Mouse (Mus musculus) lung, adult 18-20 months (tissue): ENCODE data around the gene Vps11.
"Not testable (repeated sequence)": the region's sequence is repeated elsewhere in the genome, so short reads cannot be mapped to it uniquely, and the experiment has no call there.

Experiments
- DNase-seq, 2 experiments: peaks; one replicate each; pipeline ENCODE4 v3.0.0; 2022; ENCODE audit warnings: mixed read lengths in 2 of 2

Vps11 gene

DNA sequence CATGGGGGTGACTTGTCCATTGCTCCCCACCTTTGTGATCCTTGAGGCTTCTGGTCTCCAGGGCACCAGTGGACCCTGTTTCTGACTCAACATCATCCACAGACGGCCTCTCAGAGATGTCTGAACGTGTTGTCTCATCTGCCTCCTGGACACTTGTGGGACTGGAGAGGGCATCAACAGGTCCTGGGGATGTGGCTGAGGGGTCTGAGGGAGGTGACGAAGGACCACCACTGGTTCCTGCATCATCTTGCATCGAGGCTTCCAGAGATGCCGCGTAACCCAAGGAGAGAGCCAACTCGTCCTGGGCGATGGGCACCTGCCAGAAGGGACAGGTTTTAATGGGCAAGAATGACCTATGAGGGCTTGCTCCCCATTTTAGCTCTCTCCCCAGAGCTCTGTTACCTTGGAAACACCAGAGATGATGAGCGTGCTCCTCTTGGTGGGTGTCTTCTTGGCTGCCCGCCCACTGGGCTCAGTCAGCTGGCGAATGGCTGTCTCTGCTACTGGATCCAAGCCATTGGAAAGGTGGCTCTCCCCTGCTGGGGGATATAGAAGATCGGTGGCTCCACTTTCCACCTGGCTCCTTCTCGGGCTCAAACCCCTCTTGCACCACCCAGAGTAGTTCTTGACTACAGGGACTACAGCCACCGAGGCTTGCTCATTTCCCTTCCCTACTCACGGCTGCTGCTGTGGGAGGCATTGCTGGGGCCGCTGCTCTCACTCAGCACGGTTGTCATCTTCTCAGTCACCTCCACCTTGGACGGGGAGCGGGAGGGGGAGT, 47.8 kb downstream of the Vps11 start:
- no peak for DNase-seq

DNA sequence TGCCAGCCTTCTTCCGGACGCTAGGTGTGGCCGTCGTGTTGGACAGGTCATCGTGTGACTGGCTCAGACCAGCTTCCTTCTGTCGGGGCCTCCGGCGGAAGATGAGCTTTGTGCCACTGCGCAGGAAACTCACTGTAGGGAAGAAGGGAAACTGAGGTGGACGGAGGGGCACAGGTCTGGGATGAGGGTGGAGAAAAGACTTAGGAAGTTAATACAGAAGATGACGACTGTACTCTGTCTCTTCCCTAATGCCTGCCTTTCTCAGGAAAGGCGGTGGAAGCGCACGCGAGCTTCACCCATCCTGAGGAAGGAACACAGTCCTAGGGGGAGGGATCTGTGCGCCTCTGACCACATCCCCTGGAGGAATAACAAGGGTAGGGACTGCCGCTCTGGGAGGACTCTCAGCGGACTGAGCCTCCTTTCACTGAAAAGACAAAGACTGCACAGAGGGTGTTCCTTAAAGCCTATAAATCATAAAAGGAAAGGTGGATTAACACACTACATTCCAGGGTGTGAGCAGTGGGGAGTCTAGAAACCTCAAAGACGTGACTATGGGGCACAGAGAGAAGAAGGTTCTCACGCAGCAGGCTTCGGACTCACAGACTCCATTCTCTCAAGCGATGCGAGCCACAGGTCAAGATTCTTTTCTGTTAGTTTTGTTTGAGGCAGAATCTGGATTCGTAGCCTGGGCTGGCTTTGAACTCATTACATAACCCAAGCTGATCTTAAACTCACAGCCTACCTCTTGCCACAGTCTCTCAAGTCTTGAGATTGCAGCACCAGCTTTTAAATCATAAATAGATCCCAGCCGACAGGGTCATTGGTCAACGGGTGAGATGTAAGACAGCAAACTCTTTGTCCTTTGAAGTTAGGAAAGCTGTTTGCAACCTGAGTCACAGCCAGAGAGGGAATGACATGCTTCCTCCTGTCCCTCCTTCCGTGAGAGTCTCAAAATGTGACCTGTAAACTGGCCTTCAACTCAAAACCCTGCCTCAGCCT, 50.0 kb downstream of the Vps11 start:
- DNase-seq, result peak; percentile 59 to 72

DNA sequence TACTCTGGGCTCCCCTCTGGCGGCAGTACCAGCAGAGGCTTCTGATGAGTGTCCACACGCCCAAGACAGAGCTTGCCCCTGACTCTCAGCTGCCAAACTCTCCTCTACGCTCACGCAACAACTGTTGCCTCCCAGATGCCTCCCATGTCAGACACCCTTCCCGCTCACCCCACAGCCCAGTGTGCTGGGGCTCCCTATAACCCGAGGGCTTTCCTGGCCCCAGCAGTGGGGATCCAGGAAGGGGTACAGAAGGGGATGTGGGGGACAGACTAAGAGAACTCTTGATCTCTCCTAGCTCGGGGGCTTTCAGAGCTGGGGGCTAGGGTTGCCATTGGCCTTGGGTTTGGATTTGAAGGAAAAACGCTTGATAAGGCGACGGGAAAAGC, 50.7 kb downstream of the Vps11 start:
- DNase-seq, result no peak

DNA sequence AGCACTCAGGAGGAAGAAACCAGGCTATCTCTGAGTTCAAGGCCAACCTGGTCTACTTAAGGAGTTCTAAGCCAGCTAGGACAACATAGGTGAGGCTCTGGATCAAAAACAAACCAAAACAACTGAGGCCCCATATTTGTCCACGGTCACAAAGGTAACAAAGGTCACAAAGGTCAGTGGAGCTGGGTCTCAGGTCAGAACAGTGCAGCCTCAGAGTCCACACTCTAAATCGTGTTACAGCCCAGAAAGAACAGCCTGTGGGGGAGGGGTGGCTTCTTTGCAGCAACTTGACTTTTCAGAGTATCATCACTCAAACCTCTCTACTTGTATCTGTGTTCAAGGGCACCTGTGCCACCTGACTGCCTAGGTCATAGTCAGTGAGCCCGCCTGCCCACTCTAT, 51.7 kb downstream of the Vps11 start:
- no peak for DNase-seq

DNA sequence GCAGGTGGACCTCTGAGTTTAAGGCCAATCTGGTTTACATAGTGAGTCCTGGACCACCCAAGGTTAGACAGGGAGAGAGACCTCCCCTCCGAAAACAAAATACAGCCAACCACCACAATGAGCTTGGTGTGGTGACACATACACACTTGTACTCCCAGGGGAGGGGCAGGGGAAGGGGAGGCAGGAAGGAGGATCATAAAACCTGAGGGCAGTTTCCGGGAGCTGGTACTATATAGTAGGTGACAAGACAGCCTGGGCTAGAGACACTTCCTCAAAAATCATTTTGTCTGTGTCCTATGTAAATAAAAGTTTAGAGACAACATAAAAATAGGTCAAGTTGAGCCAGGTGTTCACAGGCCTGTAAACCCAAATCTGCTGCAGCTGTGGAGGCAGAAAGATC, 54.2 kb downstream of the Vps11 start:
- no peak for DNase-seq

DNA sequence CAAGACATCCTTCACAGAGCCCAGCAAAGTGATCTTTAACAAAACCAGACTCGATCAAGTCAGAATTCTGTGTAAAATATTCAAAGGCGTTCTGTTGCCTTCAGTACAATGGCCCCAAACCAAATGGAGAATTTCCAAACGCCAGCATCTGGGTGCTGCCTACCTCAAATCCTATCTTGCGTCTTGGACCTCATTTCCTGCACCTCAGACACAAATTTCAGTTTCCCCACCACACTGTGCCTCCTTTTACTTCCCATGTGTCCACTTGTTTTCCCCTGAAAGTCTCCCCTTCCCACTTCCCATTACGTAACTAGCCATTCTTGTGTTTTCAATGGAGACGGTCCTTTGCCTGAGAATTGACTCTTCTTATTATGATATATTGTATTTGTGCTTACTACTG, 54.9 kb downstream of the Vps11 start:
- no peak for DNase-seq

DNA sequence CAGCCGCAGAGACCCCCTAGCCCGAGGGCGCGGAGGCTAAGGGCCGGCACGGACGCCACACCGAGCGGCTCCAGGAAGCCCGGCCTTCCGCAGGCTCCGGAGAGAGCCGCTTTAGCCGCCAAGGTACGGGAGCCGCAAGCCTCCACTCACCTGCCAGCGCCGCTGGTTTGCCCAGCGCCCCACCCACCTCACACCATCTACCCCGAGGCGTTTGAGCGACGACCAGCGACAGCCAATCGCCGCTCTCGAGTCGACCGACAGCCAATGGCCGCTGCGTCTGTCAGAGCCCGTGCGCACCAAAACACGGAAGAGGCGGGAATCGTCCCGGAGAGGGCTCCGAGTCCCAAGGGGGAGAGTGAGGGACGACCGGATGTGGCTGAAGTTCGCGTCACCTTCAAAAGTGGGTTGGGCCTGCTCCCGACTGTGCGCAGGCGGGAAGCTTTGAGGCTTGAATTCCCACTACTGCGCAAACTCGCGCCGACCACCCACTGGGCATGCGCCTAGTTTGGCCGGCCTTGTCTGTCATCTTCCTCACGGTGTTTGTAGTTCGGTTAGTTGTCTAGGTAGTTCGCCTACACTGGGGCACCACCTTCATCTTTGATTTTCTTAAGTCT, 55.9 kb downstream of the Vps11 start, which contains the start of gene Hinfp:
Gene Hinfp (minus strand): TSS at position 206 of the 614 bp plus-strand sequence.
- DNase-seq, result peak; percentile 99

DNA sequence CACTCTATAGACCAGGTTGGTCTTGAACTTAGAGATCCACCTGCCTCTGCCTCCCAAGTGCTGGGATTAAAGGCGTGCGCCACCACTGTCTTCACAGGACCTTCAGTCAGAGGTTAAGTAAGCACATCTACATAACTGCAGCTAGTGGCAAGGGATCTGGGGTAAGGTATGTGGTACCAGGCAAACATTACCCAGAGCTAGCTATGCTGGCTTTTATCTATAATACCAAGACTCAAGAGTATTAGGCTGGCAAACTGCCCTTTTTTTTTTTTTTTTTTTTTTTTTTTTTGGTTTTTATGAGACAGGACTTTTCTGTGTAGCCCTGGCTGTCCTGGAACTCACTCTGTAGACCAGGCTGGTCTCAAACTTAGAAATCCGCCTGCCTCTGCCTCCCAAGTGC, 61.5 kb downstream of the Vps11 start:
- DNase-seq, result not testable (repeated sequence)
